Mouse (Mus musculus) hindbrain, embryonic 16.5 days (tissue): ENCODE measurements around the gene Grb10. TPM values are rescaled to one million over a fixed set of nuclear protein-coding genes. Genes with fewer than 3 reads are reported as not detected.
A peak's percentile ranks its signal among the peaks of the same experiment; 100 is the strongest.

Source experiments
- ATAC-seq: fragments of 200-750 bp; cut with Nextera tagmentation; 2 replicates; pipeline ENCODE4 v1.8.0; 2017; ENCODE audit warnings: moderate TSS enrichment, moderate library complexity
- H3K27ac ChIP-seq: fragments of 300-500 bp; sonication (generic); 2 replicates; pipeline ENCODE4 v1.5.1; 2014; ENCODE audit warnings: low read depth, mild to moderate bottlenecking, control low read depth, low read length, moderate library complexity
- H3K27me3 ChIP-seq: fragments of 300-500 bp; sonication (generic); replicated peaks from 2 replicates; pipeline ENCODE4 v1.6.1; 2014; ENCODE audit warnings: low read length; ENCODE audit not compliant: control insufficient read depth, insufficient read depth
- H3K36me3 ChIP-seq: fragments of 300-500 bp; sonication (generic); 2 replicates; pipeline ENCODE4 v1.6.1; 2014; ENCODE audit warnings: mild to moderate bottlenecking, low read length, moderate library complexity, mixed read lengths; ENCODE audit not compliant: control insufficient read depth, insufficient read depth
- H3K4me1 ChIP-seq: fragments of 300-500 bp; sonication (generic); 2 replicates; pipeline ENCODE4 v1.6.1; 2014; ENCODE audit warnings: low read depth, low read length; ENCODE audit not compliant: control insufficient read depth, insufficient read depth
- H3K4me2 ChIP-seq: fragments of 300-500 bp; sonication (generic); 2 replicates; pipeline ENCODE4 v1.6.1; 2014; ENCODE audit warnings: mild to moderate bottlenecking, low read length, control low read depth, moderate library complexity
- H3K4me3 ChIP-seq: fragments of 300-500 bp; sonication (generic); 2 replicates; pipeline ENCODE4 v1.5.1; 2014; ENCODE audit warnings: mild to moderate bottlenecking, low read length, control low read depth, moderate library complexity
- H3K9ac ChIP-seq: fragments of 300-500 bp; sonication (generic); 2 replicates; pipeline ENCODE4 v1.6.1; 2014; ENCODE audit warnings: low read depth, mild to moderate bottlenecking, control low read depth, low read length, moderate library complexity
- H3K9me3 ChIP-seq: fragments of 300-500 bp; sonication (generic); 2 replicates; pipeline ENCODE4 v1.6.1; 2014; ENCODE audit warnings: mild to moderate bottlenecking, low read length, moderate library complexity; ENCODE audit not compliant: control insufficient read depth
- WGBS: fragments of 180-500 bp; shearing (Covaris S2); extraction: QIAGEN DNeasy Blood & Tissue Kit; methylation state at CpG from one replicate; pipeline ENCODE4 v1.1.7; 2014; 5-methylcytosine and 5-hydroxymethylcytosine counted together
- polyA plus RNA-seq: library from polyadenylated mRNA; unstranded; fragments of >200 nt; fragmentation: Nextera tagmentation; extraction: Ambion mirVana; gene quantifications from 2 replicates; pipeline ENCODE4 v1.2.1, GENCODE M21; 2015

The Grb10 gene
- polyA plus RNA-seq, 1 experiment from 2014 or later, result 72.7 TPM

DNA sequence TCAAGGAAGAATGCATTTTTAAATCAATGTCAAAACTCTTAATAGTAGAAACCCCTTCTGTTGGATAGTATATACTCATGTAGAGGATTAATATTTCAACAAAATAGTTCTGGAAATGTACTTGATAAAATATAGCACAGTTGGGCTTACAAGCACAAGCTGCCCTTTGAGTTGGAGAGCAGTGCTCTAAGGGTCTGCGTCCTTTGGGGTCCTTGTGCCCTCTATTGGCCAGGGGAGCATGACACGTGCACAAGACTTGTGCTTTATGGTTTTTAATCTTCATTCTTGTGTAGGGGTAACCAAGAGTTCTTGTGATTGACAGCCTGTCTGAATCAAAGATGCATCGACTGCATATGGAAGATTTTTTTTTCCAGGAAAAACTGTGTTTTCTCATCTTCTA lies 5.8 kb upstream of the Grb10 start:
- no peak for ATAC-seq
- H3K4me1 ChIP-seq, result no peaks in the 10 kb centered on the region
- 51% methylated on average over 3 of the region's 3 CpGs for WGBS
- peaks cover 24% of the 10 kb centered on the region for H3K27me3 ChIP-seq
- no peak overlapping the region for H3K9ac ChIP-seq
- H3K36me3 ChIP-seq, result no peaks in the 10 kb centered on the region
- H3K4me3 ChIP-seq, result no peak overlapping the region
- no peak overlapping the region for H3K4me2 ChIP-seq
- H3K27ac ChIP-seq, result no peak overlapping the region
- no peaks in the 10 kb centered on the region for H3K9me3 ChIP-seq

DNA sequence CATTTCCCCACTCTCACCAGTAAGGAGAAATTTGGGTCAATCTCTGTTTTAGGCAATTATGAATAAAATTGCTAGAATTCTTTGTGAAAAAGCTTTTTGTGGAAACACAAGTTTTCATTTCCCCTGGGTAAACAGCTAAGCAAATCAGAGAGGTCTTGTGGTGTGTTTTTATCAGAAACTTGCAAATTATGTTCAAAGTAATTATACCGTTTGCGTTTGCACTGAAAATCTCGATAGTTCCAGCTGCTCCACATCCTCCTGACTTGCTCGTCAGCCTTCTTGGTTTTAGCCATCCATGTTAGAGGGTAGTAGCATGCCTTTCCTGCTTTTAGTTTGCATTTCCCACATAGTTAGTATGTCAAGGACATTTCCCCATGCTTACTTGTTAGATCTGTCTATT lies 3.3 kb upstream of the Grb10 start:
- WGBS, result 78% methylated on average over 4 of the region's 4 CpGs
- Histone ChIP-seq H3K27me3 (peaks cover 47% of the 10 kb centered on the region), H3K27ac (no peak overlapping the region), H3K9me3 (no peaks in the 10 kb centered on the region), H3K4me1 (peaks cover 9% of the 10 kb centered on the region), H3K36me3 (no peaks in the 10 kb centered on the region), H3K9ac (no peak overlapping the region), H3K4me3 (no peak overlapping the region), H3K4me2 (no peak overlapping the region)
- ATAC-seq, result no peak

DNA sequence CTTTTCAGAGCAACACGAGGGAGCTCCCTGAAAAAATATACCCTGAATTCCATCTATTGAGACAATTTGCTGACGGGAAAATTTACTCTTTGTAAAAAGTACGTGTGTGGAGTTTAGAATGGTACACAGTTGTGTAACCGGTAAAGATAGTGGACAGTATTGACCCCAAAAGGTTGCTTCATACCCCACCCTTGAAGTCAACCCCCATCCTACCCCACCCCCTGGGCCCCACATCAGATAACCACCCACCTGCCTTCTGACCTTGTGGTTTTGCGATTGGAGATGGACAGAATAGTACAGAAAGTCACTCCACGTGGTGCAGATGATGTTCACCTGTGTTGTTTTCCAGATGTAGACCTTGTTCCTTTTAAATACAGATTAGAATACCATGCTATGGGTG lies 2.9 kb upstream of the Grb10 start:
- 83% methylated on average over 6 of the region's 6 CpGs for WGBS
- peaks cover 13% of the 10 kb centered on the region for H3K4me1 ChIP-seq
- ATAC-seq, result no peak
- peaks cover 51% of the 10 kb centered on the region for H3K27me3 ChIP-seq
- no peak overlapping the region for H3K9ac ChIP-seq
- H3K4me3 ChIP-seq, result no peak overlapping the region
- H3K4me2 ChIP-seq, result no peak overlapping the region
- no peaks in the 10 kb centered on the region for H3K36me3 ChIP-seq
- H3K9me3 ChIP-seq, result no peaks in the 10 kb centered on the region
- H3K27ac ChIP-seq, result no peak overlapping the region

DNA sequence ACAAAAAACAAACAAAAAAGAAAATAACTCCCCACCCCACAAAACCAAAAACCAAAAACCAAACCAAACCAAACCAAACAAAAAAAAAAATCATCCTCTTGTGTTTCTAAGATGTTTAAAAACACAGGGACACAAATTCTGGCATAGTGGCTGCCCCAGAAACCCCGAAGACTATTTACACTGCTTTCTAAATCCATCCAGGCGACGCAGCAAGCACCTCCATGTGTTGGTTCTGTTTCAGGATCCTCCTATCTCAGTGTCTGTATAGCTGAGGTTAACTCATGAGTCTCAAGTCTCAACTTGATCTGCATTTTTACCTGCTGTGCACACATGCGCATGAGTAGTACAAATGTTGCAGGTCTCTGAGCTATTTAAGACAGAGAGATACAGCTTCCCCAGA lies 1.9 kb upstream of the Grb10 start:
- peaks cover 60% of the 10 kb centered on the region for H3K27me3 ChIP-seq

DNA sequence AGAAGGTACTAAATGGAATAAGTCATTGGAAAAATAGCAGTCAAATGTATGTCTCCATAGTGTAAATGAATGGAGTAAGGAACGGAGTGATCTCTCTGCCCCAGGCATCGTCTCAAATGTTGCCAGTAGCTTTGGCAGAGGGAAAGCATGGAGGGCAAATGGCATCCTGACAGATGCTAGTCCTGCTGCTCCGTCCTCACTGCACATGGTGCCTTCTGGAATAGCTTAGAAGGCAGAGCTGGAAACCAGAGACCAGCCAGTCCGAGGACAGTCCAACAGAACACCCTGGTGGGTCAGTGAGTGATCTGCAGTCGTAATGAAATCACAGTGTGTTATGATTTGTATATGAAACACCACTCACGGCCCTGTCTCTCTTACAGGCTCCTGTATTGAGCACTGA lies 1.3 kb upstream of the Grb10 start:
- no peak overlapping the region for H3K9ac ChIP-seq
- H3K4me3 ChIP-seq, result no peak overlapping the region
- H3K4me2 ChIP-seq, result no peak overlapping the region
- H3K27ac ChIP-seq, result no peak overlapping the region
- ATAC-seq, result peak; percentile 40
- no peaks in the 10 kb centered on the region for H3K36me3 ChIP-seq
- 56% methylated on average over 6 of the region's 6 CpGs for WGBS
- peaks cover 14% of the 10 kb centered on the region for H3K4me1 ChIP-seq
- peaks cover 65% of the 10 kb centered on the region for H3K27me3 ChIP-seq
- no peaks in the 10 kb centered on the region for H3K9me3 ChIP-seq

More for the DNA sequence above, 1.9 kb upstream of the Grb10 start:
- no peak for ATAC-seq
- Histone ChIP-seq H3K4me3 (no peak overlapping the region), H3K9ac (no peak overlapping the region), H3K27ac (no peak overlapping the region), H3K36me3 (no peaks in the 10 kb centered on the region), H3K4me2 (no peak overlapping the region), H3K4me1 (peaks cover 14% of the 10 kb centered on the region), H3K9me3 (no peaks in the 10 kb centered on the region)
- WGBS, result 94% methylated on average over 4 of the region's 4 CpGs

DNA sequence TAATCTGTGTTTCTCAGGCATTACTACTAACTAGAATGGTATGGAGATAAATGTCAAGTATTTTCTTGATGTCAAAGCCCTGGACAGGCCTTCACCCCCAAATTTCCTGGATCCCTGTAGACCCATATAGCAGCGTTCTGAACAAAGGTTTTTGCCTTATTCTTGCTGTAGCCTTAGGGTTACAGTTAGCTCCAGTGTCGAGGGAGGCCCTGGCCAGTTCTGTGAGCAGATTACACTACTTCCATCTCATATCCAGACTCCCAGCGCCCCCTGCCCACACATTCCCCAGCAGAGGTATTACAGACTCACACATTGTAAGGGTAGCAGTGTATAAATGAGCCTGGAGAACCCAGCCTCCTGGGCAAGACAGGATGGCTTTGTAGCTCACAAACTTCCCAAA lies 615 bp upstream of the Grb10 start:
- H3K9me3 ChIP-seq, result no peaks in the 10 kb centered on the region
- peaks cover 70% of the 10 kb centered on the region for H3K27me3 ChIP-seq
- no peak overlapping the region for H3K9ac ChIP-seq
- WGBS, result 20% methylated on average over 3 of the region's 3 CpGs
- H3K4me2 ChIP-seq, result no peak overlapping the region
- H3K36me3 ChIP-seq, result no peaks in the 10 kb centered on the region
- no peak overlapping the region for H3K4me3 ChIP-seq
- no peak for ATAC-seq
- H3K4me1 ChIP-seq, result peaks cover 14% of the 10 kb centered on the region
- H3K27ac ChIP-seq, result no peak overlapping the region

DNA sequence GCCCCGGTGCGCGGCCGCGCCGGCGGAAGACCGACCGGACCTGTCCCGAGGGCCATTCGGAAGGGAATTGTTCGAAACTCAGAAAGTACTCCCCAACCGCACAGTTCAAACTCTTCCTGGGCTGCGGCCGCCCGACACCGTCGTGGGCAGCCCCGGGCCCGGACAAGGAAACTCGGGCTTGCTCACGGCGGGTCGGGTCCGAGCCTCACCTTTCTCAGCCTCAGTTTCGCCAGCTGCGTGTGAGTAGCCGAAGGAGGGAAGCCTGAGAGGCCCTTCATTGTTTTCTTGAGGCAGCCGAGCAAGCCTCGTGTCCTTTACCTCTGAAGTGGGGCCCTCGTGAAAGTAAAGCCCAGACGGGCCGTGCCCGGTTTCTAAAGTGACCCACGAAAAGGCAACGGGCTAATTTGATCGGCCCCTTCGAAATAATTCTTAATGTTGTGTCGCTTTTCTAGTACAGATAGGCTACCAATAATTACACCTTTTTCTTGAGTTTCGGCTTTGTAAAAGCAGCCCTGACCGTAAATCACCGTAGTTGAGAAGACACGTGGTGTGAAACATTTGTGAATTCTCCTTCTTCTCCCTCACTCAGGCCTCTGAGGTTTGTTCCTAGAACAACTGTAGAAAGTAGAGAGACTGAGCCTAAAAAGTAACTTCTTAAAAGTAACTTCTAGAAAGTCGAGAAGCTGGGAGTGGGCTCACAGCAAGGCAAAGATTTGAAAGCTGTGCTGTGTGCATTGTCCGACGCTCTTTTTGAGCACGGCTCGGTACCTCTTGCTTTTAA lies 604 bp downstream of the Grb10 start:
- peak; percentile 38; the same call in 1 of the 2 replicates for ATAC-seq
- no peak overlapping the region; the same call in 1 of the 2 replicates for H3K27ac ChIP-seq
- H3K9ac ChIP-seq, result peak overlapping the region; percentile 63
- H3K4me3 ChIP-seq, result peak overlapping the region; percentile 49
- peak overlapping the region; percentile 63 for H3K4me2 ChIP-seq
- peaks cover 14% of the 10 kb centered on the region for H3K4me1 ChIP-seq
- WGBS, result 4% methylated on average over 48 of the region's 48 CpGs
- H3K27me3 ChIP-seq, result peaks cover 72% of the 10 kb centered on the region
- H3K9me3 ChIP-seq, result no peaks in the 10 kb centered on the region
- no peaks in the 10 kb centered on the region for H3K36me3 ChIP-seq

DNA sequence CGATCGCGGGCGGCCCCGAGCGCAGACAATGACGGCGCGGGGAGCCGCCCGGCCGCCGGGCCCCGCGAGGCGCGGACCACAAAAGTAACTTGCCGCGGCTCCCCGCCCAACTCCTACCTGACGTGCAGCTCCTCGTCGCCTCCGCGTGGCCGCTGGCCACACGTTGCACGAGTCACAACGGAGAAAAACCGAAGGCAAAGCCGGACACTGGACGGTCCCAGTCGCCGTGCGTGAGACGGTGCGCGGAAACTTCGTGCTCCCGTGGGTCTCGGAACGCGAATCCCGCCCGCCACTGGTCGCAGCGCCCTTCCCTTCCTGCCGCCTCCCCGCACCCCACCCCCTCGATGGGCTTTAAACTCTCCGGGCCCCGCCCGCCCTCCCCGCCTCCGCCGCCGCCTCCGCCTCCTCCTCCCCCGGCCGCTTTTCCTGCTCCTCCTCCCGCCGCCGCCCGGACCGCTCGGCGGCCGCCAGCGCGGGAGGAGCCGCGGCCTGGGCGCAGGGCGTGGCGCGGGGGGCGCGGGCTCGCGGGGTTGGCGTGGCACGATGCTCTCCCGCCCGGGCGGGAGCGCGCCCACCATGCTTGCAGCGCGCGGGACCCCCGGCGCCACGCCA lies 1.3 kb downstream of the Grb10 start:
- WGBS, result under 1% methylated on average over 57 of the region's 93 CpGs

More for the DNA sequence above, 1.3 kb downstream of the Grb10 start:
- peak overlapping the region; percentile 63 for H3K4me2 ChIP-seq
- peaks cover 14% of the 10 kb centered on the region for H3K4me1 ChIP-seq
- H3K4me3 ChIP-seq, result peak overlapping the region; percentile 49
- no peaks in the 10 kb centered on the region for H3K9me3 ChIP-seq
- H3K9ac ChIP-seq, result peak overlapping the region; percentile 63
- peak; percentile 55; the same call in 1 of the 2 replicates for ATAC-seq
- no peaks in the 10 kb centered on the region for H3K36me3 ChIP-seq
- H3K27ac ChIP-seq, result peak overlapping the region; percentile 71; the same call in 1 of the 2 replicates
- peaks cover 73% of the 10 kb centered on the region for H3K27me3 ChIP-seq
